Mouse (Mus musculus) midbrain, embryonic 10.5 days (tissue): ENCODE results near the gene Tspan9. TPM values are rescaled to one million over a fixed set of nuclear protein-coding genes. Genes with fewer than 3 reads are reported as not detected.

Source experiments
- DNase-seq: peaks from one replicate; pipeline ENCODE4 v3.0.0-alpha.2; 2017; ENCODE audit warnings: low spot score
- H3K27ac ChIP-seq: fragments of 300-500 bp; sonication (generic); replicated peaks from 2 replicates; pipeline ENCODE4 v1.5.1; 2016; ENCODE audit warnings: mild to moderate bottlenecking
- H3K27me3 ChIP-seq: fragments of 300-500 bp; sonication (generic); 2 replicates; pipeline ENCODE4 v1.6.1; 2016; ENCODE audit warnings: low read depth, mild to moderate bottlenecking; ENCODE audit not compliant: poor library complexity, severe bottlenecking
- H3K36me3 ChIP-seq: fragments of 300-500 bp; sonication (generic); 2 replicates; pipeline ENCODE4 v1.6.1; 2016; ENCODE audit warnings: mild to moderate bottlenecking, moderate library complexity
- H3K4me1 ChIP-seq: fragments of 300-500 bp; sonication (generic); 2 replicates; pipeline ENCODE4 v1.6.1; 2016
- H3K4me3 ChIP-seq: fragments of 300-500 bp; sonication (generic); 2 replicates; pipeline ENCODE4 v1.5.1; 2016; ENCODE audit warnings: mild to moderate bottlenecking, moderate library complexity
- H3K9me3 ChIP-seq: fragments of 300-500 bp; sonication (generic); replicated peaks from 2 replicates; pipeline ENCODE4 v1.6.1; 2016; ENCODE audit warnings: mild to moderate bottlenecking
- WGBS: fragments of 180-500 bp; shearing (Covaris S2); methylation state at CpG from one replicate; pipeline ENCODE4 v1.1.7; 2016; 5-methylcytosine and 5-hydroxymethylcytosine counted together
- polyA plus RNA-seq: library from polyadenylated mRNA; unstranded; fragments of >200 nt; fragmentation: Nextera tagmentation; extraction: Ambion mirVana; gene quantifications from 2 replicates; pipeline ENCODE4 v1.2.1, GENCODE M21; 2016

Tspan9 gene
- polyA plus RNA-seq, 1 experiment from 2014 or later = 52.6 TPM

GRCm38 (mm10) chr6:127970120-127970519, 173.3 kb downstream of the Tspan9 start:
- no peaks in the 10 kb centered on the region for H3K27me3 ChIP-seq
- H3K9me3 ChIP-seq = no peaks in the 10 kb centered on the region
- peak; percentile 82 for DNase-seq
- no peak overlapping the region for H3K27ac ChIP-seq
- H3K36me3 ChIP-seq = peaks cover 6% of the 10 kb centered on the region
- H3K4me1 ChIP-seq = peaks cover 51% of the 10 kb centered on the region
- WGBS = 6% methylated on average over 7 of the region's 7 CpGs
- H3K4me3 ChIP-seq = no peak overlapping the region

DNA sequence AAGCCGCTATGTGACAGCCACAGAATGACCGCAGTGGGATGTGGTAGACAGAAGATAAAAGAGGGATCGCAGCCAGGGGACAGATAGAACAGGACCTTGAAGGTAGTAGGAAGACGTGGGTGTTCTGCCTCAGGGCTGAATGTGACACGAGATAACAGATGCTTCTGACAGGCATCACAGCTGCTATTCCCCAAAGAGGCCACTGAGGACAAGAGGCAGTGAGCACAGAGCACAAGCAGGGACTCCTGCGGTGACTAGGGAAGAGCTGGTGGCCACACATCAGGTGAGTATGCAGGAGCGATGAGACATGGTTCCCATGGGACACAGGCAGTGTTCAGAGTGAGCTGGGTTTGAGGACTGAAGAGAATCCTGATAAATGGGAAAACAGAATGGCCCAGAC, 173.7 kb downstream of the Tspan9 start:
- no peak overlapping the region for H3K4me3 ChIP-seq
- 81% methylated on average over 7 of the region's 7 CpGs for WGBS

GRCm38 (mm10) chr6:127965497-127965896, 177.9 kb downstream of the Tspan9 start:
- H3K36me3 ChIP-seq = peaks cover 33% of the 10 kb centered on the region
- no peaks in the 10 kb centered on the region for H3K9me3 ChIP-seq
- WGBS = 47% methylated on average over 8 of the region's 8 CpGs
- no peak overlapping the region for H3K4me3 ChIP-seq
- DNase-seq = peak; percentile 51
- no peaks in the 10 kb centered on the region for H3K27me3 ChIP-seq
- peaks cover 22% of the 10 kb centered on the region for H3K4me1 ChIP-seq
- no peak overlapping the region for H3K27ac ChIP-seq

More for the DNA sequence above, 173.7 kb downstream of the Tspan9 start:
- Histone ChIP-seq H3K27me3 (no peaks in the 10 kb centered on the region), H3K9me3 (no peaks in the 10 kb centered on the region), H3K27ac (no peak overlapping the region), H3K36me3 (peaks cover 10% of the 10 kb centered on the region), H3K4me1 (peaks cover 47% of the 10 kb centered on the region)
- no peak for DNase-seq

GRCm38 (mm10) chr6:127960203-127960602, 183.2 kb downstream of the Tspan9 start:
- no peaks in the 10 kb centered on the region for H3K9me3 ChIP-seq
- no peaks in the 10 kb centered on the region for H3K27me3 ChIP-seq
- DNase-seq = no peak
- H3K4me3 ChIP-seq = no peak overlapping the region
- WGBS = 96% methylated on average over 1 of the region's 1 CpGs
- peaks cover 9% of the 10 kb centered on the region for H3K4me1 ChIP-seq
- no peak overlapping the region for H3K27ac ChIP-seq
- H3K36me3 ChIP-seq = peaks cover 28% of the 10 kb centered on the region

DNA sequence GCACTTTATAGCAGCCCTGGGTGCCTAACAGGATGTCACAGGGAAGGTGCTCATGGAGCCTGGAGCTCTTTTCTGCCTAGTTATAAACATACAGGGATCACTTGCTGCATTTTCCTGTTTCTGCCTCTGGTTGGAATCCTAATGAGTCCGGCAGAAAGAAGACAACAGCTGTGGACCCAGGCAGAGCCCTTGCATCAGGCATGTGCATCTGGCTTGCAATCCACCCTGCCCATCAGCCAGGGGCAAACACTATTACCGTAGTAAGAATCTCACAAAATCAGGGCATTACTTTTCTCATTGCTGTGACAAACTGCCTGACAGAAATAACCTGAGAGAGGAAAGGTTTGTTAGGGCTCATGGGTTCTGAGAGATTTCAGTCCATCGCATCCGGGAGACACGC, 187.2 kb downstream of the Tspan9 start:
- WGBS = 87% methylated on average over 5 of the region's 5 CpGs
- no peak for DNase-seq
- H3K27ac ChIP-seq = no peak overlapping the region
- H3K4me3 ChIP-seq = no peak overlapping the region
- H3K4me1 ChIP-seq = peaks cover 8% of the 10 kb centered on the region
- H3K36me3 ChIP-seq = no peaks in the 10 kb centered on the region
- no peaks in the 10 kb centered on the region for H3K27me3 ChIP-seq
- H3K9me3 ChIP-seq = no peaks in the 10 kb centered on the region

- Histone ChIP-seq H3K4me3 (no peak overlapping the region), H3K27ac (no peak overlapping the region), H3K9me3 (no peaks in the 10 kb centered on the region), H3K27me3 (no peaks in the 10 kb centered on the region), H3K4me1 (peaks cover 8% of the 10 kb centered on the region), H3K36me3 (no peaks in the 10 kb centered on the region)
- 90% methylated on average over 4 of the region's 4 CpGs for WGBS
- DNase-seq = no peak
These were observed 190.3 kb downstream of the Tspan9 start for GRCm38 (mm10) chr6:127953071-127953470.

DNA sequence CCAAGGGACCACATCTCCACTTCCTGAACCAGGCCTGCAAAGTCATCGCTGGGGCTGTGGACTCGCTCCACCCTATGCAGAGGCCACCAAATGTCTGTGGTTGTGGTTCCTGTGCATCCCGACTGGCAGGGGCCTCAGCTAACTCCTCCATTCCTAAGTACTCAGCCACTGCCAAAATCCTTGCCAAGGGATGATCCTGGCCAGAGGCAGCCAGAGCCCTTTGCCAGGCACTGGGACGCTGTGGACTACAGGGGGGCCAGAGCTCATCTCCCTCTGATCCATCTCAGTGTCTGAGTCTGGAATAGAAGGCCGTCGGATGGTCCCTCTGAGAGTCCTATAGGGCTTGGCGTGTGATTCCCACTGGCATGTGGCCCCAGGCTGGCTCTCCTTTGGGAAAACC, 193.5 kb downstream of the Tspan9 start:
- DNase-seq = no peak
- H3K27me3 ChIP-seq = no peaks in the 10 kb centered on the region
- no peak overlapping the region for H3K27ac ChIP-seq
- 87% methylated on average over 7 of the region's 7 CpGs for WGBS
- H3K4me1 ChIP-seq = no peaks in the 10 kb centered on the region
- H3K4me3 ChIP-seq = no peak overlapping the region
- H3K36me3 ChIP-seq = no peaks in the 10 kb centered on the region
- H3K9me3 ChIP-seq = no peaks in the 10 kb centered on the region

- 75% methylated on average over 9 of the region's 9 CpGs for WGBS
These were observed 194.7 kb downstream of the Tspan9 start for GRCm38 (mm10) chr6:127948656-127949055.

DNA sequence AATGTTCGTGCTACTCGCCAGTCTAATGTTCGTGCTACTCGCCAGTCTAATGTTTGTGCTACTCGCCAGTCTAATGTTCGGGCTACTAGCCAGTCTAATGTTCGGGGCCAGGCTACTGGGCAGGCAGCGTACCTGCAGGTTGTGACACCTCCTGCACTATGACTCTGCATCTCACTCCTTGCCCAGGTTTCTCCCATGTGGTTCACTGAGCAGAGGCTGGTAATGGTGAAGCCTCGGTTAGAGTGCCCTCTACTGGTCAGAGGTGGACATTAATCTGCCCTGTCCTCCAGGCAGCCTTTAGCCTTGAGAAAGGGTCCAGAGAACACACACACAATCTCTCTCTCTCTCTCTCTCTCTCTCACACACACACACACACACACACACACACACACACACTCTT, 197.7 kb downstream of the Tspan9 start:
- Histone ChIP-seq H3K27me3 (no peaks in the 10 kb centered on the region), H3K4me3 (no peak overlapping the region), H3K27ac (no peak overlapping the region), H3K9me3 (no peaks in the 10 kb centered on the region), H3K36me3 (no peaks in the 10 kb centered on the region), H3K4me1 (no peaks in the 10 kb centered on the region; the same call in 1 of the 2 replicates)
- DNase-seq = peak; percentile 77
- WGBS = 60% methylated on average over 9 of the region's 9 CpGs

More at GRCm38 (mm10) chr6:127948656-127949055, 194.7 kb downstream of the Tspan9 start:
- Histone ChIP-seq H3K4me1 (no peaks in the 10 kb centered on the region; the same call in 1 of the 2 replicates), H3K27ac (no peak overlapping the region), H3K27me3 (no peaks in the 10 kb centered on the region), H3K9me3 (no peaks in the 10 kb centered on the region), H3K36me3 (no peaks in the 10 kb centered on the region), H3K4me3 (no peak overlapping the region)
- no peak for DNase-seq

DNA sequence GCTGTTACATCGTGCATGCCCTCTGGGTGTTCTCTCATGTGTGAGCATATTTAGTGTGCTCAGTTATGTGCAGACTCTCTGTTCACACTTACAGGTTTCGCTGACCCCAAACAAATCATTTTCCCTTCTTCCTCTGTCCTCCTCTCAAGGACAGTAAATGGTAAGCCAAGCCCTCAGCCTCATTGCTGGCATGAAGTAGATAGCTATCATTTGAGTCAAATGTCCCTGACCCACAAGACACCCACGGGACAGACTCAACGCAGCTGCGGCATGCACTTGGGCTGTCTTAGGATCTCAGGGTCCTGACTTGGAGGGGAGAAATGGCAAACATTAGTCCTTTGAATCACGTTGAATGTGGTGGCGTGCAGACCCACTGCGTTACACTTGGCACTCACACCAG, 201.0 kb downstream of the Tspan9 start:
- Histone ChIP-seq H3K36me3 (no peaks in the 10 kb centered on the region), H3K27me3 (no peaks in the 10 kb centered on the region), H3K4me3 (no peak overlapping the region), H3K27ac (no peak overlapping the region), H3K4me1 (no peaks in the 10 kb centered on the region; the same call in 1 of the 2 replicates), H3K9me3 (no peaks in the 10 kb centered on the region)
- no peak for DNase-seq
- WGBS = 88% methylated on average over 8 of the region's 8 CpGs

DNA sequence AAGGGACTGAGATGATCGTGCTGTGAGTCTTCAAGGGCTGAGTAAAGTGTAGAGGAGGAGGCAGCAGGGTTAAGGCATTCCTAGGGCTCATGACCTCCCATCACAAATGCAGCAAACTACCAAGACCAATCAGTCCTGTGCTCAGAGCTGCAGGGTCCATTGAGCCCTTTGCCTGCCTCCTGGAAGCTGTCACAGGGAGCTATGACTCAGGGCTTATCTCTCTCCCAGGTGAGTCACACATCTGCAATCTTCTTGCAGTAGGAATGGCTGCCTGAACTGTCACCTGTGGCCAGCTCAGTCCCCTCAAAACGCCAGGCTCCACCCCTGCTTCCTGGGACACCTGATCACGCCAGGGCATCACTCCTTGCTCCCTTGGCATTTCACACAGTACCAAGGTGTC, 208.3 kb downstream of the Tspan9 start:
- Histone ChIP-seq H3K27ac (no peak overlapping the region), H3K9me3 (no peaks in the 10 kb centered on the region), H3K4me3 (no peak overlapping the region), H3K27me3 (no peaks in the 10 kb centered on the region), H3K36me3 (no peaks in the 10 kb centered on the region), H3K4me1 (peaks cover 14% of the 10 kb centered on the region)
- DNase-seq = no peak
- 85% methylated on average over 3 of the region's 3 CpGs for WGBS

DNA sequence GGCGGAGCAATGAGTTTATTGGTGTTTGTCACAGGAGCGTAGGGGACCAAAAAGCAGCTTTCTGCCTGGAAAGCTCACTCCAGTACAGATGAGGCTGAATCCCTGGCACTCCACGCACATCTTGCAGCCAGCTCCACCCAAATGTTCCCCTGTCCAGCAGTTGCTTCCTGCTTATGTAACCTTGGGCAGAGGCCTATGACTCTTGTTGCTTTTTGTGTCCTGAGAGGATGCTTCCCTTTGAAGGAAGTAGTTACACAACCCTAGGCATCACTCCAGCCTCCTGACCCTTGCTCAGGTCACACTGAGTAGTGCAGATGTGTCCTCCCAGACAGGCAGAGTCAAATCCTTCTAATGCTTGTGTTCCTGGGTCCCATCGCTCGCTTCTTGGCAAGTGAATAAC, 209.6 kb downstream of the Tspan9 start:
- H3K27me3 ChIP-seq = no peaks in the 10 kb centered on the region
- no peaks in the 10 kb centered on the region for H3K9me3 ChIP-seq
- 92% methylated on average over 5 of the region's 5 CpGs for WGBS
- H3K4me3 ChIP-seq = no peak overlapping the region
- peaks cover 16% of the 10 kb centered on the region for H3K4me1 ChIP-seq
- H3K27ac ChIP-seq = no peak overlapping the region
- no peaks in the 10 kb centered on the region for H3K36me3 ChIP-seq
- no peak for DNase-seq

DNA sequence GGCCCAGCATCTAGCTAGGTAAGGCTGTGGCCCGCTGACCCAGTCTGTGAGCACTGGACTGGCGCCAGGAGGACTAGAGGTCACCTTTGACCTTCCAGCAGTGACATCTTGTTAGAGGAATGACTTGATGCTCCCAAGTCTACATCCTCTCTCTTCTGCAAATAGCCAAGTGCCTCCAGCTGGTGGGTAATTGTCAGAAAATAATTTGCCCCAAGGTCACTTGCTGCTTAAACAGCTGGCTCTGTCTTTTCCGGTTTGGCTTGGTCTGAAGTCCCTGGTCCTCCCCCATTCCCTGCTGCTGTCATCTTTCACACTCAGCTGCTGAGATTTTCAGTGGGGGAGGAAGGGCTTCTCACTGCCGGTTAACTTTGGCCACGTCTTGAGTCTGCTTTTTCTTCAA, 210.7 kb downstream of the Tspan9 start:
- Histone ChIP-seq H3K36me3 (no peaks in the 10 kb centered on the region), H3K27me3 (no peaks in the 10 kb centered on the region), H3K27ac (no peak overlapping the region), H3K4me1 (peaks cover 19% of the 10 kb centered on the region), H3K4me3 (no peak overlapping the region), H3K9me3 (no peaks in the 10 kb centered on the region)
- 77% methylated on average over 5 of the region's 5 CpGs for WGBS
- DNase-seq = no peak

- no peaks in the 10 kb centered on the region for H3K27me3 ChIP-seq
- no peak overlapping the region for H3K4me3 ChIP-seq
- 70% methylated on average over 5 of the region's 5 CpGs for WGBS
- no peak for DNase-seq
- H3K36me3 ChIP-seq = 0 out of 2 replicates have a peak, but pooled peaks cover 3% of the 10 kb centered on the region
- H3K9me3 ChIP-seq = no peaks in the 10 kb centered on the region
- no peak overlapping the region; the same call in 1 of the 2 replicates for H3K27ac ChIP-seq
- peaks cover 21% of the 10 kb centered on the region for H3K4me1 ChIP-seq
These were observed 214.7 kb downstream of the Tspan9 start for GRCm38 (mm10) chr6:127928682-127929081.
